ENCODE assay signal across 8 mouse cellular contexts in genomic region chr19:10034785-10035447, GRCm38 (mm10). TPM values are rescaled to one million over a fixed set of nuclear protein-coding genes. Genes with fewer than 3 reads are reported as not detected.
DNase-seq lines count a peak whose midpoint lies in the region; ATAC-seq and TF ChIP-seq lines count a peak whose summit lies in the region.

No protein-coding gene starts in this region.

- H3K27me3 ChIP-seq in C2C12 (ENCODE audit: control insufficient read depth, insufficient read depth, insufficient read length) = no peaks in the 10 kb centered on the region
- H3K27me3 ChIP-seq in embryonic facial prominence, embryonic 12.5 days = no peaks in the 10 kb centered on the region
- 0 out of 2 replicates have a peak, but pooled peaks cover 7% of the 10 kb centered on the region for H3K27me3 ChIP-seq in heart, embryonic 10.5 days (ENCODE audit: insufficient read depth, poor library complexity, severe bottlenecking)
- H3K27me3 ChIP-seq in liver, embryonic 13.5 days = no peaks in the 10 kb centered on the region
- H3K27me3 ChIP-seq in stomach, embryonic 16.5 days (ENCODE audit: control insufficient read depth, insufficient read depth, low read length) = no peaks in the 10 kb centered on the region

- H3ac ChIP-seq in C2C12 (ENCODE audit: control insufficient read depth, insufficient read length, low read depth) = no peak overlapping the region

- TF ChIP-seq CTCF in C2C12 (IDR thresholded peaks at IDR 0.05; ENCODE audit: control insufficient read depth, insufficient read depth, insufficient read length) = peak; percentile 68

- DNase-seq in adrenal gland, postnatal 36 days = peak; percentile 86 to 91
- peak; percentile 92 for DNase-seq in heart, embryonic 10.5 days (ENCODE audit: low spot score)
- peak; percentile 92 for DNase-seq in kidney, postnatal 10 days
- peak; percentile 66 for DNase-seq in liver, embryonic 13.5 days
- peak; percentile 86 for DNase-seq in neural tube, embryonic 10.5 days (ENCODE audit: extremely low spot score, low spot score)

- H3K27ac ChIP-seq in embryonic facial prominence, embryonic 12.5 days = no peak overlapping the region
- H3K27ac ChIP-seq in heart, embryonic 10.5 days = no peak overlapping the region
- H3K27ac ChIP-seq in liver, embryonic 13.5 days = no peak overlapping the region
- no peak overlapping the region for H3K27ac ChIP-seq in stomach, embryonic 16.5 days (ENCODE audit: low read length)

- no peaks in the 10 kb centered on the region for H3K36me3 ChIP-seq in C2C12 (ENCODE audit: control insufficient read depth, insufficient read depth)
- peaks cover 18% of the 10 kb centered on the region for H3K36me3 ChIP-seq in embryonic facial prominence, embryonic 12.5 days
- H3K36me3 ChIP-seq in heart, embryonic 10.5 days = peaks cover 38% of the 10 kb centered on the region
- peaks cover 90% of the 10 kb centered on the region for H3K36me3 ChIP-seq in liver, embryonic 13.5 days
- no peaks in the 10 kb centered on the region for H3K36me3 ChIP-seq in stomach, embryonic 16.5 days (ENCODE audit: control insufficient read depth, insufficient read depth, low read length)

- WGBS in embryonic facial prominence, embryonic 12.5 days = 38% methylated on average over 8 of the region's 8 CpGs
- WGBS in heart, embryonic 10.5 days = 62% methylated on average over 8 of the region's 8 CpGs
- 74% methylated on average over 8 of the region's 8 CpGs for WGBS in liver, embryonic 13.5 days (ENCODE audit: insufficient replicate concordance)
- 60% methylated on average over 8 of the region's 8 CpGs for WGBS in stomach, embryonic 16.5 days

- peaks cover 9% of the 10 kb centered on the region; the same call in 1 of the 2 replicates for H3K4me1 ChIP-seq in embryonic facial prominence, embryonic 12.5 days
- peaks cover 19% of the 10 kb centered on the region for H3K4me1 ChIP-seq in heart, embryonic 10.5 days
- H3K4me1 ChIP-seq in liver, embryonic 13.5 days (replicated peaks) = peaks cover 54% of the 10 kb centered on the region
- H3K4me1 ChIP-seq in stomach, embryonic 16.5 days (ENCODE audit: control insufficient read depth, insufficient read depth, low read length) = peaks cover 14% of the 10 kb centered on the region

- no peaks in the 10 kb centered on the region for H3K79me2 ChIP-seq in C2C12 (ENCODE audit: control insufficient read depth, insufficient read depth)

- H3K9ac ChIP-seq in embryonic facial prominence, embryonic 12.5 days = no peak overlapping the region
- H3K9ac ChIP-seq in liver, embryonic 13.5 days = 0 out of 2 replicates have a peak overlapping the region, but pooled peaks have one; percentile 9
- 0 out of 2 replicates have a peak overlapping the region, but pooled peaks have one; percentile 42 for H3K9ac ChIP-seq in stomach, embryonic 16.5 days (ENCODE audit: low read length)

- peak; percentile 22; the same call in 1 of the 2 replicates for ATAC-seq in embryonic facial prominence, embryonic 12.5 days (ENCODE audit: insufficient number of reproducible peaks, insufficient read depth, low FRiP score, low TSS enrichment)
- ATAC-seq in liver, embryonic 13.5 days (ENCODE audit: low read depth) = peak; percentile 66
- ATAC-seq in stomach, embryonic 16.5 days (ENCODE audit: insufficient read depth, low FRiP score) = peak; percentile 53; the same call in 1 of the 2 replicates

- H3K79me3 ChIP-seq in C2C12 (ENCODE audit: low read depth) = no peaks in the 10 kb centered on the region

- no peaks in the 10 kb centered on the region for H3K9me3 ChIP-seq in embryonic facial prominence, embryonic 12.5 days
- H3K9me3 ChIP-seq in heart, embryonic 10.5 days = no peaks in the 10 kb centered on the region
- no peaks in the 10 kb centered on the region for H3K9me3 ChIP-seq in liver, embryonic 13.5 days (replicated peaks)
- no peaks in the 10 kb centered on the region for H3K9me3 ChIP-seq in stomach, embryonic 16.5 days (replicated peaks; ENCODE audit: control insufficient read depth, low read length)

- H3K4me2 ChIP-seq in embryonic facial prominence, embryonic 12.5 days (replicated peaks) = no peak overlapping the region
- H3K4me2 ChIP-seq in liver, embryonic 13.5 days = no peak overlapping the region
- H3K4me2 ChIP-seq in stomach, embryonic 16.5 days (ENCODE audit: low read depth, low read length) = no peak overlapping the region

- no peak overlapping the region for H3K4me3 ChIP-seq in C2C12 (ENCODE audit: insufficient read depth, poor library complexity, severe bottlenecking)
- no peak overlapping the region for H3K4me3 ChIP-seq in embryonic facial prominence, embryonic 12.5 days
- H3K4me3 ChIP-seq in heart, embryonic 10.5 days = no peak overlapping the region
- no peak overlapping the region for H3K4me3 ChIP-seq in liver, embryonic 13.5 days (replicated peaks)
- H3K4me3 ChIP-seq in stomach, embryonic 16.5 days (replicated peaks; ENCODE audit: low read length) = no peak overlapping the region

TF ChIP-seq in C2C12, 6 proteins besides CTCF, POLR2A, EP300 and RAD21:
- TF ChIP-seq MAX (IDR thresholded peaks at IDR 0.05) (no peak), MYOG (IDR thresholded peaks at IDR 0.05; ENCODE audit: control insufficient read depth, extremely low read depth, insufficient read length) (no peak), CEBPB (IDR thresholded peaks at IDR 0.05; ENCODE audit: low read depth) (no peak), MYOD1 (IDR thresholded peaks at IDR 0.05; ENCODE audit: control insufficient read depth, insufficient read length, low read depth) (no peak)

RNA-seq across cellular contexts. Expression of gene Fads3, which starts 6.5 kb away (rescaled TPM):
- polyA plus RNA-seq in C2C12 (2012; fragmentation: generic; extraction: Trizol) = 161 TPM
- total RNA-seq in adrenal gland, postnatal 36 days (2021) = 10 to 100 TPM in 1 of 2 experiments, 1 to 10 TPM in 1; 9.4 to 23.4 TPM
- polyA plus RNA-seq in embryonic facial prominence, embryonic 12.5 days (2016; fragmentation: Nextera tagmentation; extraction: Ambion mirVana) = 10.1 and 10.2 TPM in 2 replicates
- polyA plus RNA-seq in heart, embryonic 10.5 days (2016; fragmentation: Nextera tagmentation; extraction: Ambion mirVana) = 16.5 and 19.0 TPM in 2 replicates
- polyA plus RNA-seq in liver, embryonic 13.5 days (2015; fragmentation: Nextera tagmentation; extraction: Ambion mirVana) = 5.3 and 7.3 TPM in 2 replicates
- 18.9 and 22.5 TPM in 2 replicates for polyA plus RNA-seq in stomach, embryonic 16.5 days (2015; fragmentation: Nextera tagmentation; extraction: Ambion mirVana)

RNA-seq across cellular contexts. Expression of gene Rab3il1, which starts 33.4 kb away (rescaled TPM):
- 4.5 TPM for polyA plus RNA-seq in C2C12 (2012; fragmentation: generic; extraction: Trizol)
- 1 to 10 TPM; 5.6 to 6.6 TPM for total RNA-seq in adrenal gland, postnatal 36 days (2021)
- 48.0 and 50.0 TPM in 2 replicates for polyA plus RNA-seq in embryonic facial prominence, embryonic 12.5 days (2016; fragmentation: Nextera tagmentation; extraction: Ambion mirVana)
- 51.5 and 57.6 TPM in 2 replicates for polyA plus RNA-seq in heart, embryonic 10.5 days (2016; fragmentation: Nextera tagmentation; extraction: Ambion mirVana)
- 196 and 207 TPM in 2 replicates for polyA plus RNA-seq in liver, embryonic 13.5 days (2015; fragmentation: Nextera tagmentation; extraction: Ambion mirVana)
- 33.7 and 38.1 TPM in 2 replicates for polyA plus RNA-seq in stomach, embryonic 16.5 days (2015; fragmentation: Nextera tagmentation; extraction: Ambion mirVana)

RNA-seq across cellular contexts. Expression of gene Best1, which starts 33.5 kb away (rescaled TPM):
- 0.09 TPM for polyA plus RNA-seq in C2C12 (2012; fragmentation: generic; extraction: Trizol)
- total RNA-seq in adrenal gland, postnatal 36 days (2021) = under 1 TPM; 0.16 to 0.36 TPM
- polyA plus RNA-seq in embryonic facial prominence, embryonic 12.5 days (2016; fragmentation: Nextera tagmentation; extraction: Ambion mirVana) = 1.7 and 1.8 TPM in 2 replicates
- polyA plus RNA-seq in heart, embryonic 10.5 days (2016; fragmentation: Nextera tagmentation; extraction: Ambion mirVana) = 0.73 and 0.95 TPM in 2 replicates
- polyA plus RNA-seq in liver, embryonic 13.5 days (2015; fragmentation: Nextera tagmentation; extraction: Ambion mirVana) = 0.17 and 0.20 TPM in 2 replicates
- 0.61 and 0.64 TPM in 2 replicates for polyA plus RNA-seq in stomach, embryonic 16.5 days (2015; fragmentation: Nextera tagmentation; extraction: Ambion mirVana)

RNA-seq across cellular contexts. Expression of gene Fth1, which starts 54.5 kb away (rescaled TPM):
- polyA plus RNA-seq in C2C12 (2012; fragmentation: generic; extraction: Trizol) = 4,975 TPM
- 1,000 to 10,000 TPM; 2,852 to 3,273 TPM for total RNA-seq in adrenal gland, postnatal 36 days (2021)
- 1,511 and 1,518 TPM in 2 replicates for polyA plus RNA-seq in embryonic facial prominence, embryonic 12.5 days (2016; fragmentation: Nextera tagmentation; extraction: Ambion mirVana)
- polyA plus RNA-seq in heart, embryonic 10.5 days (2016; fragmentation: Nextera tagmentation; extraction: Ambion mirVana) = 1,706 and 1,823 TPM in 2 replicates
- polyA plus RNA-seq in liver, embryonic 13.5 days (2015; fragmentation: Nextera tagmentation; extraction: Ambion mirVana) = 5,062 and 5,153 TPM in 2 replicates
- 1,902 and 2,108 TPM in 2 replicates for polyA plus RNA-seq in stomach, embryonic 16.5 days (2015; fragmentation: Nextera tagmentation; extraction: Ambion mirVana)
